Mouse (Mus musculus) intestine, embryonic 16.5 days (tissue): Measurements from ENCODE around the gene Zfp324. TPM values are rescaled to one million over a fixed set of nuclear protein-coding genes. Genes with fewer than 3 reads are reported as not detected.
A peak's percentile ranks its signal among the peaks of the same experiment; 100 is the strongest.
"Not testable (repeated sequence)": the region's sequence is repeated elsewhere in the genome, so short reads cannot be mapped to it uniquely, and the experiment has no call there.

Source experiments
- ATAC-seq: fragments of 200-750 bp; cut with Nextera tagmentation; 2 replicates; pipeline ENCODE4 v1.8.0; 2017; ENCODE audit warnings: moderate TSS enrichment, moderate library complexity
- H3K27ac ChIP-seq: fragments of 300-500 bp; sonication (generic); 2 replicates; pipeline ENCODE4 v1.5.1; 2014; ENCODE audit warnings: mild to moderate bottlenecking, low read length
- H3K27me3 ChIP-seq: fragments of 300-500 bp; sonication (generic); replicated peaks from 2 replicates; pipeline ENCODE4 v1.6.1; 2014; ENCODE audit warnings: low read length, control low read depth, mixed read lengths; ENCODE audit not compliant: control insufficient read depth, insufficient read depth
- H3K36me3 ChIP-seq: fragments of 300-500 bp; sonication (generic); 2 replicates; pipeline ENCODE4 v1.6.1; 2014; ENCODE audit warnings: low read length, control low read depth; ENCODE audit not compliant: control insufficient read depth, insufficient read depth
- H3K4me1 ChIP-seq: fragments of 300-500 bp; sonication (generic); 2 replicates; pipeline ENCODE4 v1.6.1; 2014; ENCODE audit warnings: low read length, control low read depth, mixed read lengths; ENCODE audit not compliant: control insufficient read depth, insufficient read depth
- H3K4me2 ChIP-seq: fragments of 300-500 bp; sonication (generic); 2 replicates; pipeline ENCODE4 v1.6.1; 2014; ENCODE audit warnings: low read depth, low read length, control low read depth
- H3K4me3 ChIP-seq: fragments of 300-500 bp; sonication (generic); 2 replicates; pipeline ENCODE4 v1.5.1; 2014; ENCODE audit warnings: mild to moderate bottlenecking, low read length
- H3K9ac ChIP-seq: fragments of 300-500 bp; sonication (generic); 2 replicates; pipeline ENCODE4 v1.6.1; 2014; ENCODE audit warnings: low read depth, low read length
- H3K9me3 ChIP-seq: fragments of 300-500 bp; sonication (generic); 2 replicates; pipeline ENCODE4 v1.6.1; 2016; ENCODE audit warnings: low read length, control low read depth; ENCODE audit not compliant: control insufficient read depth
- WGBS: fragments of 180-500 bp; shearing (Covaris S2); extraction: QIAGEN DNeasy Blood & Tissue Kit; methylation state at CpG from one replicate; pipeline ENCODE4 v1.1.7; 2014; 5-methylcytosine and 5-hydroxymethylcytosine counted together
- polyA plus RNA-seq: library from polyadenylated mRNA; unstranded; fragments of >200 nt; fragmentation: Nextera tagmentation; extraction: Ambion mirVana; gene quantifications from 2 replicates; pipeline ENCODE4 v1.2.1, GENCODE M21; 2015

Zfp324 gene
- polyA plus RNA-seq, result 7.8 TPM in 2 replicates

DNA sequence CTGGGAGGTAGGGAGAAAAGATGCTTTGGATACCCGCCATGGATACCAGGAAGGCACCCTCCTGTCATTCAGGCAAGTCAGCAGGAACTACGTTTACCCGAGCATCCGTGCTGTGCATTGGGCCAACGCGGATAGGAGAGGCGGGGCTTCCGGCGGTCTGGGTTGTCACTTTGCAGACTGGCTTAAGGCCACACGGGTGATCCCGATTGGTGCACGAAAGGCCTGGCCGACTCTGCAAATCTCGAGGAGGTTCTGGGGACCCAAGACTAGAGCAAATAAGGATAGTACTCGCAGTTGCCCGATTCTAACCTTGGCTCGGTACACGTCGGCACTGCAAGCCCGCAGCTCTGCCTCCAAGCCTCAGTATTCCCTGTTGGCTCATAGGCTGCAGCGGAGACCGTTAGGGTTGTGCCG, at the start of gene Zfp324:
Gene Zfp324, plus strand, starts transcription at position 161 of the 414 bp plus-strand sequence.
- H3K27ac ChIP-seq, result peak within 1 kb of the TSS; percentile 94
- ATAC-seq, result peak; percentile 95
- WGBS, result under 1% methylated on average over 23 of the region's 23 CpGs

DNA sequence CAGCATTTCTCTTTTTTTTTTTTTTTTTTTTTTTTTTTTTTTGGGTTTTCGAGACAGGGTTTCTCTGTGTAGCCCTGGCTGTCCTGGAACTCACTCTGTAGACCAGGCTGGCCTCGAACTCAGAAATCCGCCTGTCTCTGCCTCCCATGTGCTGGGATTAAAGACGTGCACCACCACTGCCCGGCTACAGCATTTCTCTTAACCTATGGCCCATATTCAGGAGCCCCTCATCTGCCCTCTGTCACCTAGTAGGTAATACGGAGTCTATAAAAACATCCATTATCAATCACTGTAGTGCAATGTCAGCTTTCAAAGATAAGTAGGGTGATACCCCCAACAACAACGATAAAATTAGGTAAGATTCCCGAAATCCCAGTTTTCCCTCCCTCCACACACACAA, 45.1 kb upstream of the Zfp324 start:
- Histone ChIP-seq H3K4me1 (peaks cover 15% of the 10 kb centered on the region), H3K36me3 (peaks cover 18% of the 10 kb centered on the region)
- not testable (repeated sequence) for ATAC-seq, H3K27ac ChIP-seq, H3K9ac ChIP-seq, H3K4me3 ChIP-seq, H3K4me2 ChIP-seq, H3K9me3 ChIP-seq, H3K27me3 ChIP-seq
- 74% methylated on average over 7 of the region's 8 CpGs for WGBS

More for the DNA sequence above, at the start of gene Zfp324:
- peaks cover 7% of the 10 kb centered on the region; the same call in 1 of the 2 replicates for H3K36me3 ChIP-seq
- peak within 1 kb of the TSS; percentile 95 for H3K9ac ChIP-seq
- peak within 1 kb of the TSS; percentile 85 for H3K4me3 ChIP-seq
- H3K4me2 ChIP-seq, result peak within 1 kb of the TSS; percentile 79
- no peaks in the 10 kb centered on the region for H3K9me3 ChIP-seq
- H3K4me1 ChIP-seq, result peaks cover 14% of the 10 kb centered on the region
- no peaks in the 10 kb centered on the region for H3K27me3 ChIP-seq

DNA sequence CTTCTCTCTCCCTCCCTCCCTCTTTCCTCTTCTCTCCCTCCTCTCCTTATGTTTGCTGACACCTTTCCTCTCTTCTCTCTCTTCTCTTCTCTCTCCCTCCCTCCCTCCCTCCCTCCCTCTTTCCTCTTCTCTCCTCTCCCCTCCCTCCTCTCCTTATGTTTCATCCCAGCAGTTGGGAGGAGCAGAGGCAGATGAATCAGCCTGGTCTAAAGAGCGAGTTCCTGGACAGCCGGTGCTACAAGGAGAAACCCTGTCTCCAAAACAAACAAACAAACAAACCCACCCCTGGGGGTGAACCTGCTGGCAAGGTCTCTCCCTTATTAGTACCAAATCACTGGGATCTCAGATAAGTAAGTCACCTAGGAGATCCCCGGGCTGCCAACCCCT, 44.3 kb upstream of the Zfp324 start:
- peak; percentile 25 for ATAC-seq
- peak overlapping the region; percentile 96 for H3K27ac ChIP-seq
- H3K4me3 ChIP-seq, result peak overlapping the region; percentile 70
- WGBS, result 0% methylated on average over 3 of the region's 3 CpGs
- H3K36me3 ChIP-seq, result peaks cover 26% of the 10 kb centered on the region
- peak overlapping the region; percentile 85 for H3K9ac ChIP-seq
- H3K4me1 ChIP-seq, result peaks cover 15% of the 10 kb centered on the region
- peak overlapping the region; percentile 84 for H3K4me2 ChIP-seq
- H3K27me3 ChIP-seq, result no peaks in the 10 kb centered on the region
- no peaks in the 10 kb centered on the region for H3K9me3 ChIP-seq

- peak within 1 kb of the TSS; percentile 84 for H3K4me2 ChIP-seq
- peak within 1 kb of the TSS; percentile 96 for H3K27ac ChIP-seq
- no peaks in the 10 kb centered on the region for H3K9me3 ChIP-seq
- H3K9ac ChIP-seq, result peak within 1 kb of the TSS; percentile 85
- H3K4me1 ChIP-seq, result peaks cover 17% of the 10 kb centered on the region
- WGBS, result under 1% methylated on average over 55 of the region's 55 CpGs
- H3K27me3 ChIP-seq, result no peaks in the 10 kb centered on the region
- H3K4me3 ChIP-seq, result peak within 1 kb of the TSS; percentile 86
- ATAC-seq, result peak; percentile 98
- peaks cover 31% of the 10 kb centered on the region for H3K36me3 ChIP-seq
These were observed 43.8 kb upstream of the Zfp324 start, which contains the start of gene Rps5 for GRCm38 (mm10) chr7:12921705-12922465. Gene Rps5, plus strand, starts transcription at chr7:12922290.

DNA sequence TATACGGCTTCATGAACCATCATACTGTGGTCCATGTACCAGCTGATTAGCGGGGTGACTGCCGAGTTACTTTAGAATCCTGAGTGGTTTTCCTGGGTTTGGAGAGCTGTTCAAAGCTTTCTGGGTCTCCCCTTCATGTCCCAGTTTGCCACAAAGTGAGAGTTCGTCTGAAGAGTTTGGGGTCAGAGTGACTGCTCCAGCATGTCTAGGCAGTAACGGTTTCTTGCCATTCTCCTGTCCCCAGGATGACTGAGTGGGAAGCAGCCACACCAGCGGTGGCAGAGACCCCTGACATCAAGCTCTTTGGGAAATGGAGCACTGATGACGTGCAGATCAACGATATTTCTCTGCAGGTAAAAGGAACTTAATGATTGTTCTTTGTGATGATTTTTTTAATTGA, 42.9 kb upstream of the Zfp324 start:
- H3K27ac ChIP-seq, result no peak overlapping the region; the same call in 1 of the 2 replicates
- WGBS, result 4% methylated on average over 8 of the region's 8 CpGs

GRCm38 (mm10) chr7:12926316-12926715, 39.3 kb upstream of the Zfp324 start:
- no peaks in the 10 kb centered on the region for H3K9me3 ChIP-seq
- 78% methylated on average over 7 of the region's 7 CpGs for WGBS
- no peaks in the 10 kb centered on the region for H3K27me3 ChIP-seq
- H3K36me3 ChIP-seq, result peaks cover 32% of the 10 kb centered on the region
- no peak overlapping the region for H3K4me3 ChIP-seq
- H3K27ac ChIP-seq, result no peak overlapping the region
- H3K4me2 ChIP-seq, result no peak overlapping the region
- peaks cover 32% of the 10 kb centered on the region for H3K4me1 ChIP-seq
- H3K9ac ChIP-seq, result no peak overlapping the region
- ATAC-seq, result no peak

More for the DNA sequence above, 42.9 kb upstream of the Zfp324 start:
- Histone ChIP-seq H3K4me3 (peak overlapping the region; percentile 86), H3K27me3 (no peaks in the 10 kb centered on the region), H3K9ac (peak overlapping the region; percentile 85), H3K4me1 (peaks cover 26% of the 10 kb centered on the region), H3K4me2 (peak overlapping the region; percentile 78), H3K36me3 (peaks cover 32% of the 10 kb centered on the region), H3K9me3 (no peaks in the 10 kb centered on the region)
- no peak for ATAC-seq

DNA sequence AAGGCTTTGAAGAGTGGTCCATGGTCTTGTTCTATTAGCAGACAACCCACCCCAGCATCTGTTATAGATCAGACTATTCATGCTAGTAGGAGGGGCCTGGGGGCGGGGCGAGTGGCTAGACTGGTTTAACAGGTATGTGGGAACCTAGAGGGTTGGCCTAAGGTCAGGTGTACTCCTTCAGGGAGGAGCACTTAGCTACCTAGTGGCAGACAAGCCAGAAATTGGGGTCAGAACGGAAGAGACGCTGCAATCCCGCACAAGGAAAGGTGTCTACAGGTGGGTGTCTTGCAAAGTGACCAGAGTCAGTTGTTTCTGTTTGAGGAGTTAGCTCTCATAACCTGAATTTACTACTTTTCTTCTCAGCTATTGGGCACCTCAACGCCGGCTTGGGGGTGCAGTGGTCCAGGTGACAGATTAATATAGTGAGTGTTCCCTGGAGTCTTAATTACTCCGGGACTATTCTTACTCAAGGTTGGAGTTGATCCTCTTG, 38.4 kb upstream of the Zfp324 start, which contains the start of gene Rnf225:
Gene Rnf225, plus strand, starts transcription at position 226 of the 490 bp plus-strand sequence.
- Histone ChIP-seq H3K9me3 (no peaks in the 10 kb centered on the region), H3K9ac (peak within 1 kb of the TSS; percentile 61), H3K4me3 (peak within 1 kb of the TSS; percentile 45), H3K4me1 (peaks cover 32% of the 10 kb centered on the region), H3K4me2 (peak within 1 kb of the TSS; percentile 87), H3K27ac (no peak within 1 kb of the TSS; the same call in 1 of the 2 replicates), H3K27me3 (no peaks in the 10 kb centered on the region), H3K36me3 (peaks cover 32% of the 10 kb centered on the region)
- ATAC-seq, result peak; percentile 85
- 22% methylated on average over 8 of the region's 8 CpGs for WGBS

DNA sequence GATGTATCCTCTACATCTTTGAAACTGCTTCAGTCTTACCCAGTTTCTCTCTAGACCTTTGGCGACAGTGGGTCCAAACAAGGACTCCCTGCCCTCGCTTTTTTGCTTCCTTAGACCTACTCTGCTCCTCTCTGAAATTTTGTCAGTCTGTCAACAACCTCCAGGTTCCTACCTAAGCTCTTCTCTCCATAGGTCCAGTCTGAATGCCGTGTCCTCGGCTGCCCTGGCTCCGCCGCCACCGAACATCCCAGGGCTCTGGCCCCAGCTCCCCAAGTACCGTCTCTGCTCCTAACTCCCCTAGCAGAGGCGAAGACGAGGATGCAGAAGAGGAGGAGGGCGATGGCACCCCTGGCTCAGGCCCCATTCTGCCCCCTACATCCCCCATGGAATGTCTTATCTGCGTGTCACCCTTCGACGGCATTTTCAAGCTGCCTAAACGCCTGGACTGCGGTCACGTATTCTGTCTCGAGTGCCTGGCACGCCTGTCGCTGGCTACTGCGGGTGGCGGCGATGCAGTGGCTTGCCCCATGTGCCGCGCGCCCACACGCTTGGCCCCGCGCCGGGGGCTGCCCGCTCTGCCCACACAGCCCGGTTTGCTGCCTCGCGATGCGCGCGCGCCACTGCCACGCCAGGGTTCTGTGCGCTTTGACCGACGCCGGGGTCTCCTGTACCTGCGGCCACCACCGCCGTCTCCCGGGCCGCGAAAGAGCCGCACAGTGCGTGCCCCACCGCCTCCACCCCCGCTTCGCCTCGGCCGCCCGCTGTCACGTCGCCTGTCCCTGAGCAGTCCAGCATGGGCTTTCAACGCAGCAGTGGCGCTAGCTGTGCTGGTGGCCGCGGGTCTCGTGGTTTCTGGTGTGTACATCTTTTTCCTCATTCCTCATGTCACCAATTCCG, 37.7 kb upstream of the Zfp324 start:
- Histone ChIP-seq H3K4me1 (peaks cover 32% of the 10 kb centered on the region), H3K4me2 (peak overlapping the region; percentile 87), H3K27me3 (no peaks in the 10 kb centered on the region), H3K4me3 (peak overlapping the region; percentile 45), H3K36me3 (peaks cover 32% of the 10 kb centered on the region), H3K9ac (peak overlapping the region; percentile 61), H3K27ac (no peak overlapping the region), H3K9me3 (no peaks in the 10 kb centered on the region)
- WGBS, result 5% methylated on average over 65 of the region's 65 CpGs
- peak; percentile 45 for ATAC-seq
